Mouse (Mus musculus): ENCODE measurements around the gene Fezf2.

DNA sequence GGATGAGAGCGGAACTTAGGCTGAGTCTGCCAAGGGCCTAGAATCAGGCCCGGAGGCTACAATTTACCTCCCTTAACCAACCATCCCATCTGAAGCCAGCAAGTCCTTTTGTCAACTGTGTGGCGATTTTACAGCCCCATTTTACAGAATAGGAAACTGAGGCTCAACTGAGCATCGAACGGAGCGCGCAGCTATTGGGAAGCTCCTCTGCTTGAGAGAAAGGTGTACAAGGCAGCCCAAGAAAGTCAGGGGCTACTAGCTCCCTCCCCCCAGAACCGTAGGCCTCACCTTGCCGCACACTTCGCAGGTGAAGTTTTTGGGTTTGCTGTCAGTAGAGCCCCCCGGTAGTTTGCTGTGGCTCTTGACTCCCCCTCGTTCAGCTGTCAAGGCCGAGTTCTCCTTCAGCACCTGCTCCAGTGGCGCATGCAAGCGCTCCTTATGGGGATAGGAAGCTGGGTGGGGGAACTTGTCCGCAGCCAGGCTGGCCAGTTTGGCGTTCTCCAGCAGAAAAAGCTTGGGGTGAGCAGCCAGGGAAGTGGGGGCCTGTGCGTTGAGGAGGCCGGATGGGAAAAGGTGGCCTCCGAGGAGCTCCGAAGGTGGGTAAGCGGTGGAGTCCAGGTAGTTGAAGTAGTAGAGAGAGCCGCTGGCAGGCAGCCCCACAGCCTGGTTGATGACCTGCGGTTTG, 3.8 kb downstream of the Fezf2 start:
- TF ChIP-seq POLR2A (IDR thresholded peaks at IDR 0.05; ENCODE audit: insufficient read depth, low read length) (no peak), CTCF (IDR thresholded peaks at IDR 0.05; ENCODE audit: low read depth, low read length) (no peak)
